Mouse (Mus musculus) heart, postnatal 0 days (tissue): ENCODE measurements around the gene Wdr20rt. TPM values are rescaled to one million over a fixed set of nuclear protein-coding genes. Genes with fewer than 3 reads are reported as not detected.
A peak's percentile ranks its signal among the peaks of the same experiment; 100 is the strongest.

Experiments
- ATAC-seq: fragments of 200-750 bp; cut with Nextera tagmentation; 2 replicates; pipeline ENCODE4 v1.8.0; 2017; ENCODE audit warnings: low read depth, moderate number of reproducible peaks, moderate library complexity; ENCODE audit not compliant: insufficient read depth
- DNase-seq: peaks from one replicate; pipeline ENCODE4 v3.0.0-alpha.2; 2016; ENCODE audit warnings: low spot score
- H3K27ac ChIP-seq: fragments of 300-500 bp; sonication (generic); 2 replicates; pipeline ENCODE4 v1.5.1; 2014; ENCODE audit warnings: low read depth, mild to moderate bottlenecking
- H3K27me3 ChIP-seq: fragments of 300-500 bp; sonication (generic); 2 replicates; pipeline ENCODE4 v1.6.1; 2014; ENCODE audit warnings: low read length, mixed read lengths; ENCODE audit not compliant: control insufficient read depth, insufficient read depth
- H3K36me3 ChIP-seq: fragments of 300-500 bp; sonication (generic); replicated peaks from 2 replicates; pipeline ENCODE4 v1.6.1; 2014; ENCODE audit warnings: low read length, mixed read lengths; ENCODE audit not compliant: control insufficient read depth, insufficient read depth
- H3K4me1 ChIP-seq: fragments of 300-500 bp; sonication (generic); 2 replicates; pipeline ENCODE4 v1.6.1; 2014; ENCODE audit warnings: antibody characterized with exemption; ENCODE audit not compliant: control insufficient read depth, insufficient read depth
- H3K4me2 ChIP-seq: fragments of 300-500 bp; sonication (generic); 2 replicates; pipeline ENCODE4 v1.6.1; 2014; ENCODE audit warnings: low read depth, mild to moderate bottlenecking, low read length, moderate library complexity
- H3K4me3 ChIP-seq: fragments of 300-500 bp; sonication (generic); 2 replicates; pipeline ENCODE4 v1.5.1; 2014; ENCODE audit warnings: low read depth, low read length
- H3K9ac ChIP-seq: fragments of 300-500 bp; sonication (generic); replicated peaks from 2 replicates; pipeline ENCODE4 v1.6.1; 2014; ENCODE audit warnings: low read depth, low read length, mixed read lengths
- H3K9me3 ChIP-seq: fragments of 300-500 bp; sonication (generic); replicated peaks from 2 replicates; pipeline ENCODE4 v1.6.1; 2016; ENCODE audit warnings: low read length; ENCODE audit not compliant: control insufficient read depth
- CTCF ChIP-seq: IDR thresholded peaks from 2 replicates; pipeline ENCODE4 v1.5.1; 2016; ENCODE audit warnings: antibody characterized with exemption, control low read depth, low read depth
- EP300 ChIP-seq: IDR thresholded peaks from 2 replicates; pipeline ENCODE4 v1.6.1; 2016; ENCODE audit warnings: antibody characterized with exemption, low read depth
- WGBS: fragments of 180-500 bp; shearing (Covaris S2); extraction: QIAGEN DNeasy Blood & Tissue Kit; methylation state at CpG from one replicate; pipeline ENCODE4 v1.1.7; 2014; 5-methylcytosine and 5-hydroxymethylcytosine counted together
- polyA plus RNA-seq: library from polyadenylated mRNA; unstranded; fragments of >200 nt; fragmentation: Nextera tagmentation; extraction: Ambion mirVana; gene quantifications from 2 replicates; pipeline ENCODE4 v1.2.1, GENCODE M21; 2015
- total RNA-seq: library from RNA; depleted of rRNA; stranded (reverse); fragments of >200 nt; gene quantifications from 2 replicates; pipeline ENCODE4 v1.2.3, GENCODE M21; 2014; ENCODE audit warnings: low replicate concordance; rRNA removed

Gene Wdr20rt
- total RNA-seq (not detected in 2 replicates), polyA plus RNA-seq (not detected in 2 replicates)

DNA sequence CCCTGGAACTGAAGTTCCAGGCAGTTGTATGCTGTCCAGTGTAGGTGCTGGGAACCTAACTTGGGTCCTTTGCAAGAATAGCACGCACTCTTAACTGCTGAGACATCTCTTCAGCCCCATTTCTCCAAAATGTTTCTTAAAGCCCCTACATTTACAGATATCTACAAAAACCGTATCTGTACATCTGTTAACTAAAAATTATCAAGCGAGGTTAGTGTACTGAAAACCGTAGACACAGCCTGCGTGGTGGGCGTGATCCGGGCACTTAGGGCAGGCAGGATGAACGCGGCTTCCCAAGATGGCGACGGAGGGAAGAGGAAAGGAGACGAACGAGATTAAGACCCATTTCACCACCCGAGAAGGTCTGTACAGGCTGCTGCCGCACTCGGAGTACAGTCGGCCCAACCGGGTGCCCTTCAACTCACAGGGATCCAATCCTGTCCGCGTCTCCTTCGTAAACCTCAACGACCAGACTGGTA, at the start of gene Wdr20rt:
Wdr20rt (plus strand) TSS at position 51 of the 479 bp plus-strand sequence.
- no peak for DNase-seq
- no peaks in the 10 kb centered on the region for H3K36me3 ChIP-seq
- no peaks in the 10 kb centered on the region for H3K9me3 ChIP-seq
- TF ChIP-seq CTCF: no peak
- no peak for TF ChIP-seq EP300
- H3K4me3 ChIP-seq: no peak within 1 kb of the TSS
- no peaks in the 10 kb centered on the region for H3K4me1 ChIP-seq
- 91% methylated on average over 22 of the region's 22 CpGs for WGBS
- H3K27me3 ChIP-seq: no peaks in the 10 kb centered on the region
- H3K4me2 ChIP-seq: no peak within 1 kb of the TSS
- H3K27ac ChIP-seq: no peak within 1 kb of the TSS
- no peak for ATAC-seq
- no peak within 1 kb of the TSS for H3K9ac ChIP-seq

DNA sequence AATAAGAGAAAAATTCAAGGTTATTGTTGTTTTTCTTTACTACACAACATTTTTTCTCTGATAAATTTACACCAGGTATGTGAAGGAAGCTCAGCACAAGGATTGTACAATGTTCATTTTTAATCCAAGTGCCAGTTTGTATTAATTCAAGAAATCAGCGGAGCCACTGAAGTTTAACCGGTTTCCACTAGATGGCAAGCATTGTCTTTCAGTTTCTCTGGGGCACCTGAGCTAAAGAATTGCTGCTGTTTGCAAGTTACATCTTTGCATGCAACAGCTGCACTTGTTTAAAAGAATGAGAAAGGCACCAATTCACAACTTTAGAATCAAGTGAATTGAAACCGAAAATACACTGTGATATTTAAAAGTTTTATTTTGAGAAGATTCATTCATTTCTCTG, 38.0 kb upstream of the Wdr20rt start:
- H3K27me3 ChIP-seq: no peaks in the 10 kb centered on the region
- H3K4me3 ChIP-seq: no peak overlapping the region
- H3K9me3 ChIP-seq: no peaks in the 10 kb centered on the region
- TF ChIP-seq EP300: no peak
- peak; percentile 52 for TF ChIP-seq CTCF
- no peak overlapping the region for H3K27ac ChIP-seq
- no peaks in the 10 kb centered on the region for H3K36me3 ChIP-seq
- H3K4me1 ChIP-seq: no peaks in the 10 kb centered on the region
- ATAC-seq (no peak), DNase-seq (no peak)
- no peak overlapping the region for H3K4me2 ChIP-seq
- 39% methylated on average over 3 of the region's 3 CpGs for WGBS
- H3K9ac ChIP-seq: no peak overlapping the region

GRCm38 (mm10) chr12:65189213-65189612, 36.1 kb upstream of the Wdr20rt start:
- H3K27me3 ChIP-seq: no peaks in the 10 kb centered on the region
- WGBS: 66% methylated on average over 2 of the region's 2 CpGs
- ATAC-seq: no peak

DNA sequence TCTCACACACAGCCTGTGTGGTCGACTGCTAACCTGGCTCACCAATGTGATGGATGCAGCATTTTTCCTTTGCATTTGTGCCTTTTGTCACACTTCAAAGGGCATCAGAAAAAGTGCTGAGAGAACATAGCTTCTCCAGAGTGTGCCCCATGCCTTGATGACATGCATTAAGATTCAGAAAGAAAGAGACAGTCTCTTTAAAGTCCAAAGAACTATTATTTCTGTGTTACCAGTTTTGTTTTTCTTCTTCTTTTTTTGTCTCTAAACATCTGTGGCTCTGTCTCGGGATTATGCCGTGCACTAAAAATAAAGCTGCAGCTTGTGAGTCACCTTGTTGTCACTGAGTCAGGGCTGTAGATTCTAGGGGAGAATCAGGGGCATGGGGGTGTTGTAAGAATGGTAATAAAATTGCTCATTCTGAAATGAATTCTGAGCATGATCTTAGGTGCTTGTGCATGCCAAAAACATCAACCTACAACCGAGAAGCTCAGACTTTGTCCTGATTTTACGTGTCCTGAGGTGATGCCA, 31.2 kb upstream of the Wdr20rt start:
- Histone ChIP-seq H3K4me1 (no peaks in the 10 kb centered on the region), H3K4me3 (no peak overlapping the region), H3K9me3 (no peaks in the 10 kb centered on the region), H3K27me3 (no peaks in the 10 kb centered on the region), H3K36me3 (no peaks in the 10 kb centered on the region), H3K4me2 (no peak overlapping the region), H3K9ac (no peak overlapping the region), H3K27ac (no peak overlapping the region)
- no peak for TF ChIP-seq EP300
- TF ChIP-seq CTCF: no peak
- 44% methylated on average over 5 of the region's 5 CpGs for WGBS
- DNase-seq: no peak
- no peak for ATAC-seq

More at GRCm38 (mm10) chr12:65189213-65189612, 36.1 kb upstream of the Wdr20rt start:
- Histone ChIP-seq H3K4me3 (no peak overlapping the region), H3K36me3 (no peaks in the 10 kb centered on the region), H3K9ac (no peak overlapping the region), H3K9me3 (no peaks in the 10 kb centered on the region), H3K4me2 (no peak overlapping the region), H3K27ac (no peak overlapping the region), H3K4me1 (no peaks in the 10 kb centered on the region)
- TF ChIP-seq CTCF: no peak
- TF ChIP-seq EP300: no peak
- no peak for DNase-seq

- Histone ChIP-seq H3K4me2 (no peak overlapping the region), H3K9ac (no peak overlapping the region), H3K9me3 (no peaks in the 10 kb centered on the region), H3K27ac (no peak overlapping the region), H3K36me3 (no peaks in the 10 kb centered on the region), H3K4me3 (no peak overlapping the region), H3K27me3 (no peaks in the 10 kb centered on the region), H3K4me1 (no peaks in the 10 kb centered on the region)
- TF ChIP-seq CTCF (no peak), EP300 (no peak)
- no peak for ATAC-seq
- no peak for DNase-seq
- 95% methylated on average over 2 of the region's 2 CpGs for WGBS
Measured at GRCm38 (mm10) chr12:65201812-65202211, 23.5 kb upstream of the Wdr20rt start.

DNA sequence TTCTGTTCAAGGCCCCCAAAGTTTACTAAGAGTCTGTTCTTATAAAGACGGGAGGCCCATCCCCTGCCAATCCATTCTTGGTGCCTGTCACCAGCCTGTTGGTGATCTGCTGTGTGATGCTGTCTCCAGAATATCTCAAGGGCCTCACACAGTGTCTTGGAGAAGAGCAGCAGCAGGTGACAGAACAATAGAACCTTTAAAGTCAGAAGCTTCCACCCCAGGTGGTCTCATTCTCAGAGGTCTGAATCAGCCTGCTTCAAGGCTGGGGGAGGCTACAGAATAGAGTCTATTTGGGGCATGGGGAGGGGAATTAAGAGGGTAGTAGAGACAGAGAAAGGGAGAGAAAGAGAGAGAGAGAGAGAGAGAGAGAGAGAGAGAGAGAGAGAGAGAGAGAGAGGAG, 18.9 kb upstream of the Wdr20rt start:
- Histone ChIP-seq H3K9ac (no peak overlapping the region), H3K27ac (no peak overlapping the region), H3K4me2 (no peak overlapping the region), H3K9me3 (0 out of 2 replicates have a peak, but pooled peaks cover 3% of the 10 kb centered on the region), H3K4me1 (no peaks in the 10 kb centered on the region), H3K27me3 (no peaks in the 10 kb centered on the region), H3K4me3 (no peak overlapping the region), H3K36me3 (no peaks in the 10 kb centered on the region)
- no peak for TF ChIP-seq EP300
- no peak for TF ChIP-seq CTCF
- ATAC-seq (no peak), DNase-seq (no peak)
- WGBS: 73% methylated on average over 1 of the region's 1 CpGs
